Mouse (Mus musculus) heart, adult 2 months (tissue): ENCODE results near the gene Rtf1.

ENCODE experiments used
- CTCF ChIP-seq: fragments of 200-600 bp; IDR thresholded peaks from 2 replicates; pipeline ENCODE4 v1.8.1; 2022; ENCODE audit warnings: antibody characterized with exemption, mild to moderate bottlenecking, moderate library complexity
- EP300 ChIP-seq: fragments of 200-500 bp; IDR thresholded peaks from 2 replicates; pipeline ENCODE4 v1.6.1; 2011; ENCODE audit warnings: low read depth, low read length, control low read depth; ENCODE audit not compliant: insufficient read depth
- POLR2A ChIP-seq: fragments of 200-500 bp; IDR thresholded peaks from 2 replicates; pipeline ENCODE4 v1.6.1; 2011; ENCODE audit warnings: mild to moderate bottlenecking, low read depth, low read length, control low read depth; ENCODE audit not compliant: insufficient read depth

DNA sequence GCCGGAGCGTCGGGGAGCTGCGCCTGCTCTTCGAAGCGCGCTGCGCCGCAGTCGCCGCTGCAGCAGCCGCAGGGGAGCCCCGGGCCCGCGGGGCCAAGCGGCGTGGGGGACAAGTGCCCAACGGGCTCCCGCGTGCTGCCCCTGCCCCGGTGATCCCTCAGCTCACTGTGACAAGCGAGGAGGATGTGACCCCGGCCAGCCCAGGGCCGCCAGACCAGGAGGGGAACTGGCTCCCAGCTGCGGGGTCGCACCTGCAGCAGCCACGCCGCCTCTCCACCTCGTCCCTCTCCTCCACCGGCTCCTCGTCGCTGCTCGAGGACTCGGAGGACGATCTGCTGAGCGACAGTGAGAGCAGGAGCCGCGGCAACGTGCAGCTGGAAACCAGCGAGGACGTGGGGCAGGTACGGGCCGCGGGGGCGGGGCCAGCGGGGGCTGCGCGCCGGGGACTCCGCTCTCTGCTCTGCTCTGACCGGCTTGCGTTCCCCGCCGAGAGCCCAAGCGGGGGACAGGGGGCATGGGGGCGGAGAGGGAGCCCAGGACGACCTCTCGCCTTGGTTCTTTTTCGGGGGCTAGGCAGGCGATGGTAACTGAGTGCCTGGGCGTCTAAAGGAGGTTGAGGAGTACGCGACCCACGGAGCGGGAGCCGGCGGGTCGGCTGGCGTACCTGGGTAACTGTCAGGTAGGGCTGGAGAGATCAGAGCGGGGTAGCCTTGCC lies 67.8 kb downstream of the Rtf1 start:
- TF ChIP-seq CTCF (no peak), POLR2A (no peak), EP300 (no peak)
